9 mouse cellular contexts compared by ENCODE assay signal in genomic region chr3:84921704-84922420, GRCm38 (mm10).
A peak's percentile ranks its signal among the peaks of the same experiment; 100 is the strongest.
DNase-seq lines count a peak whose midpoint lies in the region; ATAC-seq and TF ChIP-seq lines count a peak whose summit lies in the region.
"Had no signal": no experiment of that assay in that cellular context is flagged by ENCODE, and none has a peak within 500 bp of the region (broad histone marks: within the 10 kb centered on the region; RNA-seq: fewer than 3 reads in every experiment).

No protein-coding gene starts in this region.

- H3K36me3 ChIP-seq in midbrain, postnatal 0 days (ENCODE audit: insufficient read depth, low read length): no peaks in the 10 kb centered on the region
- H3K36me3 ChIP-seq in midbrain, embryonic 10.5 days: no peaks in the 10 kb centered on the region
- H3K36me3 ChIP-seq: neural tube, embryonic 12.5 days had no signal

- ATAC-seq in frontal cortex, adult (ENCODE audit: low TSS enrichment): peak; percentile 95
- ATAC-seq in midbrain, postnatal 0 days (ENCODE audit: low FRiP score): no peak

- peak; percentile 80 for TF ChIP-seq CTCF in midbrain, postnatal 0 days (IDR thresholded peaks at IDR 0.05)
- peak; percentile 94 for TF ChIP-seq CTCF in layer of hippocampus, adult 2 months (conservative IDR thresholded peaks at IDR 0.05)

- H3K9ac ChIP-seq in midbrain, postnatal 0 days (replicated peaks; ENCODE audit: low read length, poor library complexity, severe bottlenecking): no peak overlapping the region
- H3K9ac ChIP-seq: neural tube, embryonic 12.5 days had no signal

- WGBS in midbrain, postnatal 0 days: 71% methylated on average over 6 of the region's 6 CpGs
- WGBS in midbrain, embryonic 10.5 days: 81% methylated on average over 6 of the region's 6 CpGs

- no peak overlapping the region for H3K4me3 ChIP-seq in midbrain, postnatal 0 days (ENCODE audit: low read depth, low read length)
- no peak overlapping the region for H3K4me3 ChIP-seq in midbrain, embryonic 10.5 days
- no peak overlapping the region for H3K4me3 ChIP-seq in layer of hippocampus, adult 2 months
- H3K4me3 ChIP-seq: neural tube, embryonic 12.5 days had no signal

- H3K27me3 ChIP-seq in midbrain, postnatal 0 days (ENCODE audit: insufficient read depth, low read length): no peaks in the 10 kb centered on the region
- no peaks in the 10 kb centered on the region for H3K27me3 ChIP-seq in midbrain, embryonic 10.5 days (ENCODE audit: low read depth, poor library complexity, severe bottlenecking)
- H3K27me3 ChIP-seq: neural tube, embryonic 12.5 days had no signal

- H3K4me1 ChIP-seq in midbrain, postnatal 0 days (ENCODE audit: insufficient read depth, low read length): no peaks in the 10 kb centered on the region
- H3K4me1 ChIP-seq in midbrain, embryonic 10.5 days: no peaks in the 10 kb centered on the region
- H3K4me1 ChIP-seq: neural tube, embryonic 12.5 days had no signal

- DNase-seq in frontal cortex, postnatal 25 days (ENCODE audit: low spot score in 2 of 2): no peak
- DNase-seq in midbrain, postnatal 0 days (ENCODE audit: low spot score): peak; percentile 70
- DNase-seq in midbrain, embryonic 10.5 days (ENCODE audit: low spot score): no peak
- DNase-seq in cerebellum, postnatal 10 days: peak; percentile 52 to 61
- DNase-seq in layer of hippocampus, adult 2 months (ENCODE audit: low spot score in 2 of 2): peak; percentile 37 to 45
- DNase-seq in right cerebral cortex, postnatal 25 days: peak; percentile 21
- no peak for DNase-seq in testis, postnatal 10 days (ENCODE audit: low spot score)

- no peak overlapping the region for H3K4me2 ChIP-seq in midbrain, postnatal 0 days (ENCODE audit: low read depth, low read length, poor library complexity, severe bottlenecking)
- H3K4me2 ChIP-seq: neural tube, embryonic 12.5 days had no signal

- H3K27ac ChIP-seq in midbrain, postnatal 0 days (ENCODE audit: low read depth, low read length): no peak overlapping the region
- H3K27ac ChIP-seq in midbrain, embryonic 10.5 days (replicated peaks): no peak overlapping the region
- no peak overlapping the region for H3K27ac ChIP-seq in layer of hippocampus, adult 2 months
- H3K27ac ChIP-seq: neural tube, embryonic 12.5 days had no signal

- no peaks in the 10 kb centered on the region for H3K9me3 ChIP-seq in midbrain, postnatal 0 days (ENCODE audit: low read length)
- H3K9me3 ChIP-seq in midbrain, embryonic 10.5 days (replicated peaks): no peaks in the 10 kb centered on the region
- H3K9me3 ChIP-seq: neural tube, embryonic 12.5 days had no signal

Comparison
In these comparisons a context has a peak if more than half of its experiments do, and no peak if none do; other contexts are left out.
1. DNase-seq: peak in midbrain, postnatal 0 days (single experiment), cerebellum, postnatal 10 days (2 of 2), layer of hippocampus, adult 2 months (2 of 2) and right cerebral cortex, postnatal 25 days (single experiment); none in frontal cortex, postnatal 25 days (0 of 2), midbrain, embryonic 10.5 days (single experiment) and testis, postnatal 10 days (single experiment).